Comparison of ENCODE assay signal across 17 mouse cellular contexts in genomic region chr15:97719494-97719893, GRCm38 (mm10). TPM values are rescaled to one million over a fixed set of nuclear protein-coding genes. Genes with fewer than 3 reads are reported as not detected.
DNase-seq lines count a peak whose midpoint lies in the region; ATAC-seq and TF ChIP-seq lines count a peak whose summit lies in the region.
"Had no signal": no experiment of that assay in that cellular context is flagged by ENCODE, and none has a peak within 500 bp of the region (broad histone marks: within the 10 kb centered on the region; RNA-seq: fewer than 3 reads in every experiment).

No protein-coding gene starts in this region.

- peak overlapping the region; percentile 85 for H3K27ac ChIP-seq in heart, postnatal 0 days (ENCODE audit: low read depth)
- H3K27ac ChIP-seq in liver, postnatal 0 days (ENCODE audit: low read depth) = peak overlapping the region; percentile 70; the same call in 1 of the 2 replicates
- no peak overlapping the region for H3K27ac ChIP-seq in liver, embryonic 12.5 days
- peak overlapping the region; percentile 99 for H3K27ac ChIP-seq in brown adipose tissue, adult 24 weeks (replicated peaks; ENCODE audit: low read depth, low read length)
- H3K27ac ChIP-seq in small intestine, adult 2 months (ENCODE audit: insufficient read depth, low read depth, low read length) = peak overlapping the region; percentile 68
- no peak overlapping the region for H3K27ac ChIP-seq in hindbrain, embryonic 10.5 days
- H3K27ac ChIP-seq in hindbrain, embryonic 14.5 days = no peak overlapping the region
- H3K27ac ChIP-seq: hindbrain, postnatal 0 days had no signal

- peak overlapping the region; percentile 10; the same call in 1 of the 2 replicates for H3K4me3 ChIP-seq in heart, postnatal 0 days (ENCODE audit: low read depth, low read length)
- no peak overlapping the region for H3K4me3 ChIP-seq in liver, postnatal 0 days (ENCODE audit: low read depth, low read length)
- no peak overlapping the region for H3K4me3 ChIP-seq in liver, embryonic 12.5 days
- H3K4me3 ChIP-seq in brown adipose tissue, adult 24 weeks (ENCODE audit: insufficient read depth, low read depth, low read length) = peak overlapping the region; percentile 46
- H3K4me3 ChIP-seq in small intestine, adult 2 months (ENCODE audit: low read depth, low read length) = no peak overlapping the region
- H3K4me3 ChIP-seq in hindbrain, embryonic 10.5 days = no peak overlapping the region
- no peak overlapping the region for H3K4me3 ChIP-seq in hindbrain, embryonic 14.5 days (replicated peaks; ENCODE audit: low read length)
- H3K4me3 ChIP-seq: embryonic facial prominence, embryonic 13.5 days; forebrain, embryonic 15.5 days had no signal

- H3K27me3 ChIP-seq in heart, postnatal 0 days (ENCODE audit: control insufficient read depth, insufficient read depth, low read length) = no peaks in the 10 kb centered on the region
- no peaks in the 10 kb centered on the region for H3K27me3 ChIP-seq in liver, postnatal 0 days (ENCODE audit: insufficient read depth, low read length)
- peaks cover 7% of the 10 kb centered on the region; the same call in 1 of the 2 replicates for H3K27me3 ChIP-seq in liver, embryonic 12.5 days (replicated peaks)
- H3K27me3 ChIP-seq in small intestine, adult 2 months (ENCODE audit: control insufficient read depth, insufficient read depth, low read length) = no peaks in the 10 kb centered on the region
- 0 out of 2 replicates have a peak, but pooled peaks cover 4% of the 10 kb centered on the region for H3K27me3 ChIP-seq in hindbrain, embryonic 10.5 days (ENCODE audit: insufficient read depth, poor library complexity, severe bottlenecking)
- H3K27me3 ChIP-seq in hindbrain, embryonic 14.5 days (ENCODE audit: control insufficient read depth, insufficient read depth, low read length) = no peaks in the 10 kb centered on the region
- H3K27me3 ChIP-seq: embryonic facial prominence, embryonic 13.5 days; forebrain, embryonic 15.5 days had no signal

- TF ChIP-seq POLR2A in small intestine, adult 2 months (IDR thresholded peaks at IDR 0.05; ENCODE audit: low read depth, low read length) = no peak

- H3K4me2 ChIP-seq in heart, postnatal 0 days (ENCODE audit: low read depth, low read length) = peak overlapping the region; percentile 46; the same call in 1 of the 2 replicates
- no peak overlapping the region for H3K4me2 ChIP-seq in liver, postnatal 0 days (ENCODE audit: low read depth, low read length)
- H3K4me2 ChIP-seq in liver, embryonic 12.5 days = no peak overlapping the region
- H3K4me2 ChIP-seq in hindbrain, embryonic 14.5 days (replicated peaks) = no peak overlapping the region
- H3K4me2 ChIP-seq: embryonic facial prominence, embryonic 13.5 days; forebrain, embryonic 15.5 days; lung, embryonic 14.5 days; midbrain, embryonic 11.5 days had no signal

- H3K9ac ChIP-seq in heart, postnatal 0 days (replicated peaks; ENCODE audit: low read depth, low read length) = 0 out of 2 replicates have a peak overlapping the region, but pooled peaks have one; percentile 21
- H3K9ac ChIP-seq in liver, postnatal 0 days (replicated peaks) = no peak overlapping the region
- no peak overlapping the region for H3K9ac ChIP-seq in liver, embryonic 12.5 days
- no peak overlapping the region for H3K9ac ChIP-seq in hindbrain, embryonic 14.5 days
- H3K9ac ChIP-seq: embryonic facial prominence, embryonic 13.5 days; forebrain, embryonic 15.5 days; lung, embryonic 14.5 days had no signal

- ATAC-seq in heart, postnatal 0 days (ENCODE audit: insufficient read depth, low read depth) = no peak
- no peak for ATAC-seq in liver, postnatal 0 days
- ATAC-seq in liver, embryonic 12.5 days = no peak
- ATAC-seq in hindbrain, embryonic 14.5 days (ENCODE audit: low FRiP score) = no peak
- ATAC-seq: forebrain, embryonic 15.5 days; hindbrain, postnatal 0 days had no signal

- H3K4me1 ChIP-seq in heart, postnatal 0 days (ENCODE audit: control insufficient read depth, insufficient read depth) = peaks cover 11% of the 10 kb centered on the region; the same call in 1 of the 2 replicates
- H3K4me1 ChIP-seq in liver, postnatal 0 days (ENCODE audit: insufficient read depth) = no peaks in the 10 kb centered on the region
- no peaks in the 10 kb centered on the region for H3K4me1 ChIP-seq in liver, embryonic 12.5 days
- peaks cover 21% of the 10 kb centered on the region for H3K4me1 ChIP-seq in brown adipose tissue, adult 24 weeks (ENCODE audit: control insufficient read depth, insufficient read depth, insufficient read length, low read length)
- H3K4me1 ChIP-seq in small intestine, adult 2 months (ENCODE audit: control insufficient read depth, insufficient read depth, insufficient read length, low read length) = no peaks in the 10 kb centered on the region
- peaks cover 12% of the 10 kb centered on the region; the same call in 1 of the 2 replicates for H3K4me1 ChIP-seq in hindbrain, embryonic 10.5 days (replicated peaks)
- H3K4me1 ChIP-seq in hindbrain, embryonic 14.5 days (replicated peaks; ENCODE audit: control insufficient read depth, insufficient read depth, low read length) = no peaks in the 10 kb centered on the region
- H3K4me1 ChIP-seq: forebrain, embryonic 15.5 days had no signal

- no peak for TF ChIP-seq CTCF in heart, postnatal 0 days (IDR thresholded peaks at IDR 0.05; ENCODE audit: low read depth)
- no peak for TF ChIP-seq CTCF in liver, postnatal 0 days (IDR thresholded peaks at IDR 0.05; ENCODE audit: low read depth)
- no peak for TF ChIP-seq CTCF in small intestine, adult 2 months (IDR thresholded peaks at IDR 0.05; ENCODE audit: extremely low read depth, insufficient read length, insufficient replicate concordance, low read depth, low read length)

- no peaks in the 10 kb centered on the region for H3K36me3 ChIP-seq in heart, postnatal 0 days (replicated peaks; ENCODE audit: control insufficient read depth, insufficient read depth, low read length)
- H3K36me3 ChIP-seq in liver, postnatal 0 days (replicated peaks; ENCODE audit: insufficient read depth, low read length) = no peaks in the 10 kb centered on the region
- H3K36me3 ChIP-seq in liver, embryonic 12.5 days = no peaks in the 10 kb centered on the region
- H3K36me3 ChIP-seq in small intestine, adult 2 months (ENCODE audit: control insufficient read depth, insufficient read depth, low read length) = no peaks in the 10 kb centered on the region
- H3K36me3 ChIP-seq in hindbrain, embryonic 10.5 days = no peaks in the 10 kb centered on the region
- H3K36me3 ChIP-seq in hindbrain, embryonic 14.5 days (replicated peaks; ENCODE audit: control insufficient read depth, insufficient read depth) = no peaks in the 10 kb centered on the region
- H3K36me3 ChIP-seq: embryonic facial prominence, embryonic 13.5 days; forebrain, embryonic 15.5 days; G1E had no signal

- TF ChIP-seq EP300 in heart, postnatal 0 days (IDR thresholded peaks at IDR 0.05; ENCODE audit: low read depth) = no peak
- no peak for TF ChIP-seq EP300 in liver, postnatal 0 days (IDR thresholded peaks at IDR 0.05; ENCODE audit: low read depth)

- H3K9me3 ChIP-seq in heart, postnatal 0 days (replicated peaks; ENCODE audit: control insufficient read depth, low read length) = no peaks in the 10 kb centered on the region
- no peaks in the 10 kb centered on the region for H3K9me3 ChIP-seq in liver, postnatal 0 days (ENCODE audit: low read length)
- no peaks in the 10 kb centered on the region for H3K9me3 ChIP-seq in liver, embryonic 12.5 days (replicated peaks)
- no peaks in the 10 kb centered on the region for H3K9me3 ChIP-seq in hindbrain, embryonic 10.5 days
- H3K9me3 ChIP-seq in hindbrain, embryonic 14.5 days (ENCODE audit: control insufficient read depth, low read length) = no peaks in the 10 kb centered on the region
- H3K9me3 ChIP-seq: embryonic facial prominence, embryonic 13.5 days; forebrain, embryonic 15.5 days; G1E had no signal

- WGBS in heart, postnatal 0 days = 94% methylated on average over 12 of the region's 12 CpGs
- 85% methylated on average over 12 of the region's 12 CpGs for WGBS in liver, postnatal 0 days (ENCODE audit: insufficient replicate concordance)
- 69% methylated on average over 12 of the region's 12 CpGs for WGBS in liver, embryonic 12.5 days (ENCODE audit: insufficient replicate concordance)
- WGBS in small intestine, adult 2 months = 90% methylated on average over 12 of the region's 12 CpGs
- WGBS in hindbrain, embryonic 10.5 days = 93% methylated on average over 12 of the region's 12 CpGs
- WGBS in hindbrain, embryonic 14.5 days = 87% methylated on average over 12 of the region's 12 CpGs

- DNase-seq in heart, postnatal 0 days (ENCODE audit: low spot score) = no peak
- no peak for DNase-seq in heart, adult 18-20 months
- no peak for DNase-seq in liver, postnatal 0 days
- no peak for DNase-seq in hindbrain, embryonic 10.5 days (ENCODE audit: low spot score)
- DNase-seq in hindbrain, embryonic 14.5 days (ENCODE audit: low spot score) = no peak
- DNase-seq: adrenal gland, postnatal 25 days; cerebellum, adult 11-12 months; cerebellum, postnatal 14 days; lung, embryonic 14.5 days had no signal

RNA-seq across cellular contexts. Expression of gene Endou, which starts 11.6 kb away (rescaled TPM):
- 0.95 and 1.3 TPM in 2 replicates for total RNA-seq in heart, postnatal 0 days (2014; rRNA removed; ENCODE audit: low replicate concordance)
- polyA plus RNA-seq in heart, postnatal 0 days (2015; fragmentation: Nextera tagmentation; extraction: Ambion mirVana) = 5.1 and 5.6 TPM in 2 replicates
- 1 to 10 TPM; 1.3 to 1.8 TPM for total RNA-seq in heart, adult 18-20 months (2021)
- polyA plus RNA-seq in liver, postnatal 0 days (2015; fragmentation: Nextera tagmentation; extraction: Ambion mirVana) = 0.66 and 0.82 TPM in 2 replicates
- not detected in 2 replicates for polyA plus RNA-seq in liver, embryonic 12.5 days (2016; fragmentation: Nextera tagmentation; extraction: Ambion mirVana)
- polyA plus RNA-seq in brown adipose tissue, adult 24 weeks (2012; ENCODE audit: insufficient read depth, insufficient read length, missing spikeins) = 0.63 and 2.0 TPM in 2 replicates
- polyA plus RNA-seq in small intestine, adult 2 months (2012; rRNA removed) = 0.24 and 0.51 TPM in 2 replicates
- polyA plus RNA-seq in hindbrain, embryonic 10.5 days (2016; fragmentation: Nextera tagmentation; extraction: Ambion mirVana) = 0.07 and 0.08 TPM in 2 replicates
- polyA plus RNA-seq in hindbrain, embryonic 14.5 days (2014; fragmentation: Nextera tagmentation; extraction: Ambion mirVana) = 0.20 and 0.31 TPM in 2 replicates
- polyA plus RNA-seq: G1E; lung, embryonic 14.5 days had no signal

RNA-seq across cellular contexts. Expression of gene Rpap3, which starts 13.9 kb away (rescaled TPM):
- total RNA-seq in heart, postnatal 0 days (2014; rRNA removed; ENCODE audit: low replicate concordance) = 14.7 and 23.0 TPM in 2 replicates
- 18.5 and 19.5 TPM in 2 replicates for polyA plus RNA-seq in heart, postnatal 0 days (2015; fragmentation: Nextera tagmentation; extraction: Ambion mirVana)
- 10 to 100 TPM; 14.5 to 15.7 TPM for total RNA-seq in heart, adult 18-20 months (2021)
- 6.7 and 7.8 TPM in 2 replicates for polyA plus RNA-seq in liver, postnatal 0 days (2015; fragmentation: Nextera tagmentation; extraction: Ambion mirVana)
- 19.5 and 20.0 TPM in 2 replicates for polyA plus RNA-seq in liver, embryonic 12.5 days (2016; fragmentation: Nextera tagmentation; extraction: Ambion mirVana)
- 7.5 and 8.8 TPM in 2 replicates for polyA plus RNA-seq in brown adipose tissue, adult 24 weeks (2012; ENCODE audit: insufficient read depth, insufficient read length, missing spikeins)
- polyA plus RNA-seq in small intestine, adult 2 months (2012; rRNA removed) = 0.55 and 0.63 TPM in 2 replicates
- 29.7 and 33.5 TPM in 2 replicates for polyA plus RNA-seq in hindbrain, embryonic 10.5 days (2016; fragmentation: Nextera tagmentation; extraction: Ambion mirVana)
- 42.1 and 45.6 TPM in 2 replicates for polyA plus RNA-seq in hindbrain, embryonic 14.5 days (2014; fragmentation: Nextera tagmentation; extraction: Ambion mirVana)

RNA-seq across cellular contexts. Expression of gene Rapgef3, which starts 48.3 kb away (rescaled TPM):
- 51.6 and 57.8 TPM in 2 replicates for total RNA-seq in heart, postnatal 0 days (2014; rRNA removed; ENCODE audit: low replicate concordance)
- 15.5 and 17.6 TPM in 2 replicates for polyA plus RNA-seq in heart, postnatal 0 days (2015; fragmentation: Nextera tagmentation; extraction: Ambion mirVana)
- total RNA-seq in heart, adult 18-20 months (2021) = 10 to 100 TPM; 21.8 to 23.3 TPM
- polyA plus RNA-seq in liver, postnatal 0 days (2015; fragmentation: Nextera tagmentation; extraction: Ambion mirVana) = 1.5 and 1.9 TPM in 2 replicates
- 3.5 and 3.9 TPM in 2 replicates for polyA plus RNA-seq in liver, embryonic 12.5 days (2016; fragmentation: Nextera tagmentation; extraction: Ambion mirVana)
- polyA plus RNA-seq in brown adipose tissue, adult 24 weeks (2012; ENCODE audit: insufficient read depth, insufficient read length, missing spikeins) = 6.1 and 6.6 TPM in 2 replicates
- polyA plus RNA-seq in small intestine, adult 2 months (2012; rRNA removed) = 11.3 and 17.1 TPM in 2 replicates
- polyA plus RNA-seq in hindbrain, embryonic 10.5 days (2016; fragmentation: Nextera tagmentation; extraction: Ambion mirVana) = 6.2 and 6.7 TPM in 2 replicates
- polyA plus RNA-seq in hindbrain, embryonic 14.5 days (2014; fragmentation: Nextera tagmentation; extraction: Ambion mirVana) = 7.3 and 9.6 TPM in 2 replicates

RNA-seq across cellular contexts. Expression of gene Slc48a1, which starts 58.8 kb away (rescaled TPM):
- 56.5 and 76.1 TPM in 2 replicates for total RNA-seq in heart, postnatal 0 days (2014; rRNA removed; ENCODE audit: low replicate concordance)
- polyA plus RNA-seq in heart, postnatal 0 days (2015; fragmentation: Nextera tagmentation; extraction: Ambion mirVana) = 90.9 and 92.1 TPM in 2 replicates
- total RNA-seq in heart, adult 18-20 months (2021) = 10 to 100 TPM; 57.9 to 69.7 TPM
- 59.0 and 61.1 TPM in 2 replicates for polyA plus RNA-seq in liver, postnatal 0 days (2015; fragmentation: Nextera tagmentation; extraction: Ambion mirVana)
- polyA plus RNA-seq in liver, embryonic 12.5 days (2016; fragmentation: Nextera tagmentation; extraction: Ambion mirVana) = 83.8 and 88.7 TPM in 2 replicates
- 70.5 and 79.9 TPM in 2 replicates for polyA plus RNA-seq in brown adipose tissue, adult 24 weeks (2012; ENCODE audit: insufficient read depth, insufficient read length, missing spikeins)
- 20.8 and 22.1 TPM in 2 replicates for polyA plus RNA-seq in small intestine, adult 2 months (2012; rRNA removed)
- 28.8 and 31.3 TPM in 2 replicates for polyA plus RNA-seq in hindbrain, embryonic 10.5 days (2016; fragmentation: Nextera tagmentation; extraction: Ambion mirVana)
- polyA plus RNA-seq in hindbrain, embryonic 14.5 days (2014; fragmentation: Nextera tagmentation; extraction: Ambion mirVana) = 92.6 and 101 TPM in 2 replicates

Comparison
In these comparisons a context has a peak if more than half of its experiments do, and no peak if none do; other contexts are left out.
1. H3K27ac ChIP-seq: peak in heart, postnatal 0 days (single experiment), liver, postnatal 0 days (single experiment), brown adipose tissue, adult 24 weeks (single experiment) and small intestine, adult 2 months (single experiment); none in liver, embryonic 12.5 days (single experiment), hindbrain, embryonic 10.5 days (single experiment) and hindbrain, embryonic 14.5 days (single experiment).
2. H3K4me3 ChIP-seq: peak in heart, postnatal 0 days (single experiment) and brown adipose tissue, adult 24 weeks (single experiment); none in liver, postnatal 0 days (single experiment), liver, embryonic 12.5 days (single experiment), small intestine, adult 2 months (single experiment), hindbrain, embryonic 10.5 days (single experiment) and hindbrain, embryonic 14.5 days (single experiment).